Mouse (Mus musculus) thymus, adult 2 months (tissue): ENCODE measurements around the gene Fam43b. TPM values are rescaled to one million over a fixed set of nuclear protein-coding genes. Genes with fewer than 3 reads are reported as not detected.

Source experiments
- DNase-seq: peaks from one replicate; pipeline ENCODE4 v3.0.0; 2021
- H3K27ac ChIP-seq: fragments of 200-500 bp; 2 replicates; pipeline ENCODE4 v1.5.1; 2012; ENCODE audit warnings: low read length, control low read depth; ENCODE audit not compliant: control insufficient read depth, insufficient read depth
- H3K27me3 ChIP-seq: fragments of 200-500 bp; 2 replicates; pipeline ENCODE4 v1.6.1; 2012; ENCODE audit warnings: mild to moderate bottlenecking, low read length, moderate library complexity, mixed read lengths; ENCODE audit not compliant: control insufficient read depth, insufficient read depth
- H3K36me3 ChIP-seq: fragments of 200-500 bp; 2 replicates; pipeline ENCODE4 v1.6.1; 2012; ENCODE audit warnings: mild to moderate bottlenecking, low read length, moderate library complexity; ENCODE audit not compliant: control insufficient read depth, insufficient read depth
- H3K4me1 ChIP-seq: fragments of 200-500 bp; replicated peaks from 2 replicates; pipeline ENCODE4 v1.6.1; 2012; ENCODE audit warnings: low read length; ENCODE audit not compliant: control insufficient read depth, insufficient read depth
- H3K4me3 ChIP-seq: fragments of 200-500 bp; 2 replicates; pipeline ENCODE4 v1.5.1; 2012; ENCODE audit warnings: mild to moderate bottlenecking, low read length, control low read depth, moderate library complexity; ENCODE audit not compliant: control insufficient read depth, insufficient read depth
- CTCF ChIP-seq: fragments of 200-500 bp; IDR thresholded peaks from 2 replicates; pipeline ENCODE4 v1.5.1; 2012; ENCODE audit warnings: mild to moderate bottlenecking, control low read depth, low read length, moderate library complexity, borderline replicate concordance; ENCODE audit not compliant: control insufficient read depth, poor library complexity, insufficient read depth; ENCODE audit errors: extremely low read depth
- POLR2A ChIP-seq: fragments of 200-500 bp; IDR thresholded peaks from 2 replicates; pipeline ENCODE4 v1.6.1; 2012; ENCODE audit warnings: mild to moderate bottlenecking, low read length, control low read depth, moderate library complexity; ENCODE audit not compliant: control insufficient read depth, poor library complexity, insufficient read depth; ENCODE audit errors: extremely low read depth
- WGBS: fragments of 180-500 bp; shearing (Covaris S2); methylation state at CpG from one replicate; pipeline ENCODE4 v1.1.7; 2018; 5-methylcytosine and 5-hydroxymethylcytosine counted together
- polyA plus RNA-seq: library from polyadenylated mRNA; depleted of rRNA; stranded (reverse); fragments of >200 nt; gene quantifications from 2 replicates; pipeline ENCODE4 v1.2.3, GENCODE M21; 2012

The Fam43b gene
- polyA plus RNA-seq, 1 experiment: not detected

- Histone ChIP-seq H3K27me3 (peaks cover 4% of the 10 kb centered on the region; the same call in 1 of the 2 replicates), H3K4me1 (no peaks in the 10 kb centered on the region), H3K4me3 (no peak overlapping the region), H3K27ac (no peak overlapping the region), H3K36me3 (no peaks in the 10 kb centered on the region)
- TF ChIP-seq POLR2A (no peak), CTCF (no peak)
- DNase-seq: no peak
- 76% methylated on average over 5 of the region's 5 CpGs for WGBS
These were observed 32.8 kb downstream of the Fam43b start for GRCm38 (mm10) chr4:138363511-138363910.

- H3K4me1 ChIP-seq: no peaks in the 10 kb centered on the region
- TF ChIP-seq POLR2A (no peak), CTCF (no peak)
- peaks cover 3% of the 10 kb centered on the region; the same call in 1 of the 2 replicates for H3K27me3 ChIP-seq
- DNase-seq: no peak
- H3K4me3 ChIP-seq: no peak overlapping the region
- no peak overlapping the region for H3K27ac ChIP-seq
- H3K36me3 ChIP-seq: no peaks in the 10 kb centered on the region
- WGBS: 89% methylated on average over 7 of the region's 7 CpGs
These were observed 33.4 kb downstream of the Fam43b start for GRCm38 (mm10) chr4:138362883-138363282.

- no peak overlapping the region for H3K27ac ChIP-seq
- no peaks in the 10 kb centered on the region for H3K4me1 ChIP-seq
- WGBS: 51% methylated on average over 11 of the region's 11 CpGs
- no peak overlapping the region for H3K4me3 ChIP-seq
- H3K36me3 ChIP-seq: no peaks in the 10 kb centered on the region
- DNase-seq: no peak
- TF ChIP-seq CTCF (no peak), POLR2A (no peak)
- no peaks in the 10 kb centered on the region for H3K27me3 ChIP-seq
These were observed 34.9 kb downstream of the Fam43b start for GRCm38 (mm10) chr4:138361370-138361821.

GRCm38 (mm10) chr4:138358176-138358575 lies 38.2 kb downstream of the Fam43b start:
- Histone ChIP-seq H3K4me3 (no peak overlapping the region), H3K27me3 (no peaks in the 10 kb centered on the region), H3K4me1 (no peaks in the 10 kb centered on the region), H3K36me3 (no peaks in the 10 kb centered on the region), H3K27ac (no peak overlapping the region)
- 75% methylated on average over 3 of the region's 3 CpGs for WGBS
- no peak for TF ChIP-seq POLR2A
- TF ChIP-seq CTCF: no peak
- DNase-seq: no peak

GRCm38 (mm10) chr4:138356551-138356950 lies 39.8 kb downstream of the Fam43b start:
- Histone ChIP-seq H3K4me3 (no peak overlapping the region), H3K27ac (no peak overlapping the region), H3K36me3 (no peaks in the 10 kb centered on the region), H3K27me3 (no peaks in the 10 kb centered on the region), H3K4me1 (no peaks in the 10 kb centered on the region)
- DNase-seq: no peak
- TF ChIP-seq POLR2A (no peak), CTCF (no peak)
- WGBS: 96% methylated on average over 12 of the region's 12 CpGs

GRCm38 (mm10) chr4:138356141-138356540 lies 40.2 kb downstream of the Fam43b start:
- Histone ChIP-seq H3K27ac (no peak overlapping the region), H3K4me1 (no peaks in the 10 kb centered on the region), H3K36me3 (no peaks in the 10 kb centered on the region), H3K4me3 (no peak overlapping the region), H3K27me3 (no peaks in the 10 kb centered on the region)
- no peak for DNase-seq
- 86% methylated on average over 8 of the region's 8 CpGs for WGBS
- TF ChIP-seq CTCF (no peak), POLR2A (no peak)

GRCm38 (mm10) chr4:138355496-138355895 lies 40.8 kb downstream of the Fam43b start:
- Histone ChIP-seq H3K27ac (no peak overlapping the region), H3K36me3 (no peaks in the 10 kb centered on the region), H3K4me1 (no peaks in the 10 kb centered on the region), H3K27me3 (no peaks in the 10 kb centered on the region), H3K4me3 (no peak overlapping the region)
- DNase-seq: no peak
- 99% methylated on average over 2 of the region's 2 CpGs for WGBS
- TF ChIP-seq CTCF: no peak
- no peak for TF ChIP-seq POLR2A
